Mouse (Mus musculus) neural tube, embryonic 11.5 days (tissue): ENCODE data around the gene Capn2. TPM values are rescaled to one million over a fixed set of nuclear protein-coding genes. Genes with fewer than 3 reads are reported as not detected.

Source experiments
- ATAC-seq: fragments of 200-750 bp; cut with Nextera tagmentation; 2 replicates; pipeline ENCODE4 v1.8.0; 2017; ENCODE audit warnings: moderate number of reproducible peaks, mild to moderate bottlenecking, moderate TSS enrichment, moderate library complexity; ENCODE audit not compliant: insufficient read depth, low FRiP score, low TSS enrichment
- DNase-seq: peaks from one replicate; pipeline ENCODE4 v3.0.0-alpha.2; 2015; ENCODE audit warnings: low spot score
- H3K27ac ChIP-seq: fragments of 300-500 bp; sonication (generic); 2 replicates; pipeline ENCODE4 v1.5.1; 2014; ENCODE audit warnings: low read depth, mild to moderate bottlenecking, low read length
- H3K27me3 ChIP-seq: fragments of 300-500 bp; sonication (generic); 2 replicates; pipeline ENCODE4 v1.6.1; 2014; ENCODE audit warnings: mild to moderate bottlenecking, low read length, mixed read lengths; ENCODE audit not compliant: control insufficient read depth, insufficient read depth
- H3K36me3 ChIP-seq: fragments of 300-500 bp; sonication (generic); 2 replicates; pipeline ENCODE4 v1.6.1; 2014; ENCODE audit warnings: mild to moderate bottlenecking, low read length, moderate library complexity, mixed read lengths; ENCODE audit not compliant: control insufficient read depth, insufficient read depth
- H3K4me1 ChIP-seq: fragments of 300-500 bp; sonication (generic); 2 replicates; pipeline ENCODE4 v1.6.1; 2014; ENCODE audit warnings: low read length, mixed read lengths; ENCODE audit not compliant: control insufficient read depth, insufficient read depth
- H3K4me2 ChIP-seq: fragments of 300-500 bp; sonication (generic); 2 replicates; pipeline ENCODE4 v1.6.1; 2014; ENCODE audit warnings: low read depth, mild to moderate bottlenecking, moderate library complexity
- H3K4me3 ChIP-seq: fragments of 300-500 bp; sonication (generic); 2 replicates; pipeline ENCODE4 v1.5.1; 2014; ENCODE audit warnings: low read depth, low read length
- H3K9ac ChIP-seq: fragments of 300-500 bp; sonication (generic); 2 replicates; pipeline ENCODE4 v1.6.1; 2014; ENCODE audit warnings: mild to moderate bottlenecking, low read length
- H3K9me3 ChIP-seq: fragments of 300-500 bp; sonication (generic); 2 replicates; pipeline ENCODE4 v1.6.1; 2016; ENCODE audit warnings: low read length; ENCODE audit not compliant: control insufficient read depth
- WGBS: fragments of 180-500 bp; shearing (Covaris S2); extraction: QIAGEN DNeasy Blood & Tissue Kit; methylation state at CpG from one replicate; pipeline ENCODE4 v1.1.7; 2014; 5-methylcytosine and 5-hydroxymethylcytosine counted together
- polyA plus RNA-seq: library from polyadenylated mRNA; unstranded; fragments of >200 nt; fragmentation: Nextera tagmentation; extraction: Ambion mirVana; gene quantifications from 2 replicates; pipeline ENCODE4 v1.2.1, GENCODE M21; 2014

The Capn2 gene
- polyA plus RNA-seq, 1 experiment from 2014 or later: 90.8 TPM

GRCm38 (mm10) chr1:182465309-182465708 is 52.1 kb downstream of the Capn2 start:
- DNase-seq (no peak), ATAC-seq (peak; percentile 60; the same call in 1 of the 2 replicates)
- Histone ChIP-seq H3K4me2 (no peak overlapping the region), H3K9ac (no peak overlapping the region), H3K4me3 (no peak overlapping the region), H3K36me3 (peaks cover 10% of the 10 kb centered on the region), H3K27me3 (no peaks in the 10 kb centered on the region), H3K9me3 (no peaks in the 10 kb centered on the region), H3K27ac (no peak overlapping the region), H3K4me1 (peaks cover 3% of the 10 kb centered on the region; the same call in 1 of the 2 replicates)
- WGBS: 71% methylated on average over 4 of the region's 4 CpGs

- no peak overlapping the region for H3K4me3 ChIP-seq
- H3K27ac ChIP-seq: no peak overlapping the region
- no peaks in the 10 kb centered on the region for H3K27me3 ChIP-seq
- no peak overlapping the region for H3K9ac ChIP-seq
- H3K36me3 ChIP-seq: no peaks in the 10 kb centered on the region; the same call in 1 of the 2 replicates
- no peak overlapping the region for H3K4me2 ChIP-seq
- ATAC-seq (no peak), DNase-seq (no peak)
- no peaks in the 10 kb centered on the region for H3K9me3 ChIP-seq
- 91% methylated on average over 10 of the region's 10 CpGs for WGBS
- H3K4me1 ChIP-seq: peaks cover 3% of the 10 kb centered on the region; the same call in 1 of the 2 replicates
These were observed 55.6 kb downstream of the Capn2 start for GRCm38 (mm10) chr1:182461813-182462212.

- no peaks in the 10 kb centered on the region; the same call in 1 of the 2 replicates for H3K36me3 ChIP-seq
- DNase-seq (no peak), ATAC-seq (no peak)
- H3K4me2 ChIP-seq: no peak overlapping the region
- no peak overlapping the region for H3K27ac ChIP-seq
- H3K9ac ChIP-seq: no peak overlapping the region
- WGBS: 62% methylated on average over 7 of the region's 7 CpGs
- no peak overlapping the region for H3K4me3 ChIP-seq
- no peaks in the 10 kb centered on the region for H3K27me3 ChIP-seq
- H3K9me3 ChIP-seq: no peaks in the 10 kb centered on the region
- peaks cover 3% of the 10 kb centered on the region; the same call in 1 of the 2 replicates for H3K4me1 ChIP-seq
These were observed 56.1 kb downstream of the Capn2 start for GRCm38 (mm10) chr1:182461261-182461660.

GRCm38 (mm10) chr1:182460291-182461244 is 56.8 kb downstream of the Capn2 start:
- Histone ChIP-seq H3K27me3 (no peaks in the 10 kb centered on the region), H3K27ac (no peak overlapping the region), H3K4me1 (peaks cover 3% of the 10 kb centered on the region; the same call in 1 of the 2 replicates), H3K4me3 (no peak overlapping the region), H3K36me3 (no peaks in the 10 kb centered on the region; the same call in 1 of the 2 replicates), H3K9ac (no peak overlapping the region), H3K4me2 (no peak overlapping the region), H3K9me3 (no peaks in the 10 kb centered on the region)
- 73% methylated on average over 13 of the region's 13 CpGs for WGBS
- ATAC-seq (no peak), DNase-seq (no peak)

- no peaks in the 10 kb centered on the region; the same call in 1 of the 2 replicates for H3K36me3 ChIP-seq
- WGBS: 74% methylated on average over 8 of the region's 8 CpGs
- no peak overlapping the region for H3K9ac ChIP-seq
- ATAC-seq (no peak), DNase-seq (no peak)
- H3K4me3 ChIP-seq: no peak overlapping the region
- H3K27me3 ChIP-seq: no peaks in the 10 kb centered on the region
- no peaks in the 10 kb centered on the region for H3K4me1 ChIP-seq
- H3K9me3 ChIP-seq: no peaks in the 10 kb centered on the region
- no peak overlapping the region for H3K27ac ChIP-seq
- no peak overlapping the region for H3K4me2 ChIP-seq
These were observed 58.0 kb downstream of the Capn2 start for GRCm38 (mm10) chr1:182459436-182459835.

- WGBS: 69% methylated on average over 19 of the region's 19 CpGs
- Histone ChIP-seq H3K9ac (no peak overlapping the region), H3K27me3 (no peaks in the 10 kb centered on the region), H3K4me1 (no peaks in the 10 kb centered on the region), H3K9me3 (no peaks in the 10 kb centered on the region), H3K36me3 (peaks cover 4% of the 10 kb centered on the region; the same call in 1 of the 2 replicates), H3K4me3 (no peak overlapping the region), H3K4me2 (no peak overlapping the region), H3K27ac (no peak overlapping the region)
- DNase-seq (no peak), ATAC-seq (no peak)
These were observed 58.9 kb downstream of the Capn2 start for GRCm38 (mm10) chr1:182458556-182458955.

- 92% methylated on average over 2 of the region's 2 CpGs for WGBS
These were observed 62.3 kb downstream of the Capn2 start for GRCm38 (mm10) chr1:182455080-182455479.

GRCm38 (mm10) chr1:182452473-182452872 is 64.9 kb downstream of the Capn2 start:
- no peak for DNase-seq
- Histone ChIP-seq H3K27ac (no peak overlapping the region), H3K9ac (no peak overlapping the region), H3K4me1 (no peaks in the 10 kb centered on the region), H3K36me3 (peaks cover 11% of the 10 kb centered on the region; the same call in 1 of the 2 replicates), H3K9me3 (no peaks in the 10 kb centered on the region), H3K27me3 (no peaks in the 10 kb centered on the region), H3K4me3 (no peak overlapping the region), H3K4me2 (no peak overlapping the region)
- 85% methylated on average over 4 of the region's 4 CpGs for WGBS
- no peak for ATAC-seq

More at GRCm38 (mm10) chr1:182455080-182455479, 62.3 kb downstream of the Capn2 start:
- Histone ChIP-seq H3K4me3 (no peak overlapping the region), H3K9me3 (no peaks in the 10 kb centered on the region), H3K27ac (no peak overlapping the region), H3K27me3 (no peaks in the 10 kb centered on the region), H3K4me1 (no peaks in the 10 kb centered on the region), H3K36me3 (peaks cover 4% of the 10 kb centered on the region; the same call in 1 of the 2 replicates), H3K4me2 (no peak overlapping the region), H3K9ac (no peak overlapping the region)
- DNase-seq: no peak
- ATAC-seq: no peak
